Mouse (Mus musculus) heart, adult 2 months (tissue): ENCODE results near the gene Mllt3. TPM values are rescaled to one million over a fixed set of nuclear protein-coding genes. Genes with fewer than 3 reads are reported as not detected.

ENCODE experiments used
- DNase-seq, 2 experiments: peaks; one replicate each; pipeline ENCODE4 v3.0.0; 2021
- H3K27ac ChIP-seq: fragments of 200-600 bp; 2 replicates; pipeline ENCODE4 v1.8.1; 2022
- H3K27me3 ChIP-seq: fragments of 200-500 bp; 2 replicates; pipeline ENCODE4 v1.6.1; 2012; ENCODE audit warnings: mild to moderate bottlenecking, low read length, inconsistent platforms, mixed read lengths; ENCODE audit not compliant: control insufficient read depth, insufficient read depth
- H3K36me3 ChIP-seq: fragments of 200-500 bp; 2 replicates; pipeline ENCODE4 v1.6.1; 2012; ENCODE audit warnings: low read length, inconsistent platforms; ENCODE audit not compliant: control insufficient read depth, insufficient read depth
- H3K4me1 ChIP-seq: fragments of 200-500 bp; 2 replicates; pipeline ENCODE4 v1.6.1; 2011; ENCODE audit warnings: low read length; ENCODE audit not compliant: control insufficient read depth, insufficient read depth
- H3K4me3 ChIP-seq: fragments of 200-600 bp; 2 replicates; pipeline ENCODE4 v1.8.1; 2022
- H3K79me2 ChIP-seq: fragments of 200-500 bp; replicated peaks from 2 replicates; pipeline ENCODE4 v1.6.1; 2012; ENCODE audit warnings: mild to moderate bottlenecking, inconsistent platforms, low read length, moderate library complexity, mixed read lengths; ENCODE audit not compliant: control insufficient read depth, insufficient read depth
- H3K9ac ChIP-seq: fragments of 200-500 bp; 2 replicates; pipeline ENCODE4 v1.6.1; 2012; ENCODE audit warnings: low read depth, mild to moderate bottlenecking, control low read depth, inconsistent platforms, low read length, mixed read lengths
- CTCF ChIP-seq: fragments of 200-600 bp; IDR thresholded peaks from 2 replicates; pipeline ENCODE4 v1.8.1; 2022; ENCODE audit warnings: antibody characterized with exemption, mild to moderate bottlenecking, moderate library complexity
- EP300 ChIP-seq: fragments of 200-500 bp; IDR thresholded peaks from 2 replicates; pipeline ENCODE4 v1.6.1; 2011; ENCODE audit warnings: low read depth, low read length, control low read depth; ENCODE audit not compliant: insufficient read depth
- POLR2A ChIP-seq: fragments of 200-500 bp; IDR thresholded peaks from 2 replicates; pipeline ENCODE4 v1.6.1; 2011; ENCODE audit warnings: mild to moderate bottlenecking, low read depth, low read length, control low read depth; ENCODE audit not compliant: insufficient read depth
- WGBS: fragments of 180-500 bp; shearing (Covaris S2); methylation state at CpG from one replicate; pipeline ENCODE4 v1.1.7; 2018; 5-methylcytosine and 5-hydroxymethylcytosine counted together
- intact Hi-C: fragments of 180-260 bp; cut with DNase I; formaldehyde crosslinking; loops from one replicate; pipeline ENCODE4 v1.15.1; 2025
- polyA plus RNA-seq: library from polyadenylated mRNA; depleted of rRNA; stranded (reverse); fragments of >200 nt; gene quantifications from 2 replicates; pipeline ENCODE4 v1.2.3, GENCODE M21; 2012
- total RNA-seq, 2 experiments: library from RNA; stranded (reverse); gene quantifications; 2 replicates each; pipeline ENCODE4 v1.2.3; 2021

The Mllt3 gene
- total and polyA plus RNA-seq, 3 experiments, result 3.8 to 15.2 (median 11.0) TPM

DNA sequence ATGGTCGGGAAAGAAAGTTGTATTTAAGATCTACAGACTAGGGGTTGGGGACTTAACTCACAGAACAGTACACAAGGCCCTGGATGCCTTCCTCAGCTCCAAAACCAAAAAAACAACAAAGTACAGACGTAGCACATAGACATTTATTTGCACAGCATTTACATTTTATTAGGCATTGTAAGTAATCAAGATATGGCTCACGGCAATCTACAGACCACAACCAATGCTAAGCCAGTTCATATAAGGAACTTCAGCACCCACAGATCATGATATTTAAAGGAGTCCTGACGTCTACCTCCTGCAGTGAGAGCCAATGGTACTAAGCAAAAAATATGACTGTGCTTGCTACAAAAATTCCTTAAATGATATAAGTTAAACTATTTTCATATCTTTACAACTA lies 13.5 kb downstream of the Mllt3 start:
- intact Hi-C loops, result no loop called here
- no peak overlapping the region for H3K4me3 ChIP-seq
- H3K9ac ChIP-seq, result no peak overlapping the region
- no peak for DNase-seq
- no peak overlapping the region for H3K27ac ChIP-seq
- H3K4me1 ChIP-seq, result no peaks in the 10 kb centered on the region; the same call in 1 of the 2 replicates
- no peaks in the 10 kb centered on the region for H3K79me2 ChIP-seq
- TF ChIP-seq POLR2A (no peak), CTCF (no peak), EP300 (no peak)
- no peaks in the 10 kb centered on the region for H3K27me3 ChIP-seq
- no peaks in the 10 kb centered on the region for H3K36me3 ChIP-seq
- WGBS, result 89% methylated on average over 4 of the region's 4 CpGs

GRCm38 (mm10) chr4:88017452-88018350 lies 15.5 kb downstream of the Mllt3 start:
- no peak overlapping the region for H3K27ac ChIP-seq
- H3K27me3 ChIP-seq, result no peaks in the 10 kb centered on the region
- H3K79me2 ChIP-seq, result no peaks in the 10 kb centered on the region
- intact Hi-C loops, result no loop called here
- H3K4me3 ChIP-seq, result no peak overlapping the region
- H3K9ac ChIP-seq, result no peak overlapping the region
- 68% methylated on average over 18 of the region's 18 CpGs for WGBS
- no peaks in the 10 kb centered on the region; the same call in 1 of the 2 replicates for H3K4me1 ChIP-seq
- no peak for DNase-seq
- TF ChIP-seq CTCF (no peak), EP300 (no peak), POLR2A (no peak)
- H3K36me3 ChIP-seq, result no peaks in the 10 kb centered on the region

- no peaks in the 10 kb centered on the region for H3K27me3 ChIP-seq
- no peak overlapping the region for H3K9ac ChIP-seq
- no peaks in the 10 kb centered on the region for H3K79me2 ChIP-seq
- H3K4me3 ChIP-seq, result no peak overlapping the region
- 77% methylated on average over 5 of the region's 5 CpGs for WGBS
- TF ChIP-seq POLR2A, result no peak
- TF ChIP-seq CTCF, result no peak
- no peak for TF ChIP-seq EP300
- intact Hi-C loops, result no loop called here
- no peak for DNase-seq
- no peaks in the 10 kb centered on the region for H3K36me3 ChIP-seq
- H3K27ac ChIP-seq, result no peak overlapping the region
- H3K4me1 ChIP-seq, result no peaks in the 10 kb centered on the region; the same call in 1 of the 2 replicates
Observed at GRCm38 (mm10) chr4:88015765-88016164, 17.4 kb downstream of the Mllt3 start.

DNA sequence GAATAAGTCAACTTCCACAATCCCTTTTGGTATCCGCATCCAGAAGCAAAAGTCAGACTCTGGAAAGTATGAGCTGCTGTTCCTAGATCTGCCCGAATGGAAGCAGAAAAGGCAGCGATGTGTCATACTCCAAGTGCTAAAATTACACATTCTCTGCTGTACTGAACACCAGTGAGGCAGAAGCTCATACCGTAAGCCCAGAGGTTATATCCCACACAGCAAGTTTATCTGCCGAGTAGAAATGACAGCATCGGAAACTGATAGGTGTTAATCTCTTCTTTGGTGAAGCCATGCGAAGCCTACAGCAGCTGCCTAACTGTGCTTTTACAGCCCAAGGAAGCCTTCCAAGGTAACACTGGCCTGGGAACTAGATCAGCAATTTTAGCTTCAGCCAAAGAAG lies 17.9 kb downstream of the Mllt3 start:
- intact Hi-C loops, result no loop called here
- TF ChIP-seq EP300, result no peak
- no peak for TF ChIP-seq POLR2A
- TF ChIP-seq CTCF, result no peak
- peak in 1 of 2 experiments; percentile 1 for DNase-seq
- Histone ChIP-seq H3K9ac (no peak overlapping the region), H3K36me3 (no peaks in the 10 kb centered on the region), H3K27ac (no peak overlapping the region), H3K4me3 (no peak overlapping the region), H3K27me3 (no peaks in the 10 kb centered on the region), H3K79me2 (no peaks in the 10 kb centered on the region), H3K4me1 (no peaks in the 10 kb centered on the region; the same call in 1 of the 2 replicates)
- WGBS, result 51% methylated on average over 7 of the region's 7 CpGs

- DNase-seq, result no peak
- Histone ChIP-seq H3K36me3 (no peaks in the 10 kb centered on the region), H3K9ac (no peak overlapping the region), H3K4me1 (no peaks in the 10 kb centered on the region; the same call in 1 of the 2 replicates), H3K4me3 (no peak overlapping the region), H3K27ac (no peak overlapping the region), H3K79me2 (no peaks in the 10 kb centered on the region), H3K27me3 (no peaks in the 10 kb centered on the region)
- TF ChIP-seq CTCF (no peak), POLR2A (no peak), EP300 (no peak)
- WGBS, result 78% methylated on average over 4 of the region's 4 CpGs
- intact Hi-C loops, result no loop called here
Observed at GRCm38 (mm10) chr4:88012774-88013173, 20.4 kb downstream of the Mllt3 start.
